Mouse (Mus musculus): ENCODE measurements around the gene Proser1.

DNA sequence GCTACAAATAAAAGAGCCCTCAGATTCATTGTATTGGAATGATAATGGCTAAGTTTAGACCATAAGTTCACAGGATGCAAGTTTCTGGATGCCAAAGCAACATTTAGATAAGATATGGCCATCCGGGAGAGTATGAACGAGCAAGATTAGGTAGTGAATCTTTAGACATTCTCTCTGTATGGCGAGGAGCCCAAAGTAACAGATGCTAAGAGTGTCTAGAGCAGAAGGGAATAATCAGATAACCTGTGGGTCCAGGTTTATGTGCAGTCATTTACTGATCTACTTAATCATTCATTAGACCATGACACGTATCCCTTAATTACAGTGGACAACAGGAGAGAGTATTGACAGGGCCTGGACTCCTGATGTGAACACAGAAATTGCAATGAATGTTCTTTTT is 39.9 kb upstream of the Proser1 start:
- no peak for TF ChIP-seq FOSL1 (IDR thresholded peaks at IDR 0.05; ENCODE audit: insufficient read depth, low read length, poor library complexity, severe bottlenecking)
- no peak for TF ChIP-seq MYOD1 (IDR thresholded peaks at IDR 0.05; ENCODE audit: control insufficient read depth, insufficient read length, low read depth)
- no peak for TF ChIP-seq CTCF (IDR thresholded peaks at IDR 0.05; ENCODE audit: control insufficient read depth, insufficient read depth, insufficient read length)
- no peak for TF ChIP-seq MAX (IDR thresholded peaks at IDR 0.05)
- no peak for TF ChIP-seq USF1 (IDR thresholded peaks at IDR 0.05; ENCODE audit: low read depth)
